Mouse (Mus musculus) embryonic facial prominence, embryonic 12.5 days (tissue): ENCODE results near the gene Oxa1l. TPM values are rescaled to one million over a fixed set of nuclear protein-coding genes. Genes with fewer than 3 reads are reported as not detected.

Source experiments
- ATAC-seq: fragments of 200-750 bp; cut with Nextera tagmentation; 2 replicates; pipeline ENCODE4 v1.8.0; 2017; ENCODE audit not compliant: insufficient number of reproducible peaks, insufficient read depth, low FRiP score, low TSS enrichment
- H3K27ac ChIP-seq: fragments of 300-500 bp; sonication (generic); 2 replicates; pipeline ENCODE4 v1.5.1; 2016; ENCODE audit warnings: mild to moderate bottlenecking
- H3K27me3 ChIP-seq: fragments of 300-500 bp; sonication (generic); 2 replicates; pipeline ENCODE4 v1.6.1; 2016; ENCODE audit warnings: mild to moderate bottlenecking, moderate library complexity
- H3K36me3 ChIP-seq: fragments of 300-500 bp; sonication (generic); 2 replicates; pipeline ENCODE4 v1.6.1; 2016; ENCODE audit warnings: mild to moderate bottlenecking
- H3K4me1 ChIP-seq: fragments of 300-500 bp; sonication (generic); 2 replicates; pipeline ENCODE4 v1.6.1; 2016
- H3K4me2 ChIP-seq: fragments of 300-500 bp; sonication (generic); replicated peaks from 2 replicates; pipeline ENCODE4 v1.6.1; 2016; ENCODE audit warnings: mild to moderate bottlenecking, moderate library complexity
- H3K4me3 ChIP-seq: fragments of 300-500 bp; sonication (generic); 2 replicates; pipeline ENCODE4 v1.5.1; 2016; ENCODE audit warnings: mild to moderate bottlenecking
- H3K9ac ChIP-seq: fragments of 300-500 bp; sonication (generic); 2 replicates; pipeline ENCODE4 v1.6.1; 2016; ENCODE audit warnings: mild to moderate bottlenecking, moderate library complexity
- H3K9me3 ChIP-seq: fragments of 300-500 bp; sonication (generic); 2 replicates; pipeline ENCODE4 v1.6.1; 2016; ENCODE audit warnings: mild to moderate bottlenecking, moderate library complexity
- WGBS: fragments of 180-500 bp; shearing (Covaris S2); methylation state at CpG from one replicate; pipeline ENCODE4 v1.1.7; 2016; 5-methylcytosine and 5-hydroxymethylcytosine counted together
- polyA plus RNA-seq: library from polyadenylated mRNA; unstranded; fragments of >200 nt; fragmentation: Nextera tagmentation; extraction: Ambion mirVana; gene quantifications from 2 replicates; pipeline ENCODE4 v1.2.1, GENCODE M21; 2016

The Oxa1l gene
- polyA plus RNA-seq, 1 experiment from 2014 or later: 43.3 TPM

GRCm38 (mm10) chr14:54396685-54397084 is 36.1 kb downstream of the Oxa1l start:
- Histone ChIP-seq H3K9ac (no peak overlapping the region), H3K4me3 (no peak overlapping the region), H3K4me1 (no peaks in the 10 kb centered on the region), H3K27me3 (no peaks in the 10 kb centered on the region), H3K4me2 (no peak overlapping the region), H3K27ac (no peak overlapping the region), H3K9me3 (no peaks in the 10 kb centered on the region), H3K36me3 (no peaks in the 10 kb centered on the region)
- ATAC-seq: no peak
- 87% methylated on average over 7 of the region's 7 CpGs for WGBS

- WGBS: 66% methylated on average over 7 of the region's 7 CpGs
- no peak for ATAC-seq
Measured at GRCm38 (mm10) chr14:54397872-54398527, 37.4 kb downstream of the Oxa1l start.

GRCm38 (mm10) chr14:54398528-54398916 is 37.9 kb downstream of the Oxa1l start:
- H3K4me1 ChIP-seq: no peaks in the 10 kb centered on the region
- H3K4me3 ChIP-seq: no peak overlapping the region
- no peak for ATAC-seq
- no peak overlapping the region for H3K9ac ChIP-seq
- no peak overlapping the region for H3K4me2 ChIP-seq
- no peak overlapping the region for H3K27ac ChIP-seq
- WGBS: 47% methylated on average over 7 of the region's 7 CpGs
- H3K9me3 ChIP-seq: no peaks in the 10 kb centered on the region
- no peaks in the 10 kb centered on the region for H3K36me3 ChIP-seq
- H3K27me3 ChIP-seq: no peaks in the 10 kb centered on the region

More at GRCm38 (mm10) chr14:54397872-54398527, 37.4 kb downstream of the Oxa1l start:
- no peak overlapping the region for H3K4me3 ChIP-seq
- no peaks in the 10 kb centered on the region for H3K9me3 ChIP-seq
- H3K27ac ChIP-seq: no peak overlapping the region
- no peaks in the 10 kb centered on the region for H3K27me3 ChIP-seq
- H3K4me1 ChIP-seq: no peaks in the 10 kb centered on the region
- H3K9ac ChIP-seq: no peak overlapping the region
- H3K4me2 ChIP-seq: no peak overlapping the region
- no peaks in the 10 kb centered on the region for H3K36me3 ChIP-seq

GRCm38 (mm10) chr14:54398921-54399382 is 38.3 kb downstream of the Oxa1l start:
- Histone ChIP-seq H3K4me1 (no peaks in the 10 kb centered on the region), H3K36me3 (no peaks in the 10 kb centered on the region), H3K9me3 (no peaks in the 10 kb centered on the region), H3K27me3 (no peaks in the 10 kb centered on the region), H3K4me2 (no peak overlapping the region), H3K4me3 (no peak overlapping the region), H3K9ac (no peak overlapping the region), H3K27ac (no peak overlapping the region)
- no peak for ATAC-seq
- 23% methylated on average over 8 of the region's 8 CpGs for WGBS

- H3K9me3 ChIP-seq: no peaks in the 10 kb centered on the region
- no peak overlapping the region for H3K4me2 ChIP-seq
- no peak overlapping the region for H3K27ac ChIP-seq
- no peak overlapping the region for H3K9ac ChIP-seq
- ATAC-seq: no peak
- 58% methylated on average over 3 of the region's 3 CpGs for WGBS
- H3K4me1 ChIP-seq: no peaks in the 10 kb centered on the region
- H3K36me3 ChIP-seq: no peaks in the 10 kb centered on the region
- no peak overlapping the region for H3K4me3 ChIP-seq
- no peaks in the 10 kb centered on the region for H3K27me3 ChIP-seq
Measured at GRCm38 (mm10) chr14:54401723-54402122, 41.1 kb downstream of the Oxa1l start.

GRCm38 (mm10) chr14:54408336-54409056 is 47.9 kb downstream of the Oxa1l start:
- 82% methylated on average over 25 of the region's 25 CpGs for WGBS
- ATAC-seq: no peak

GRCm38 (mm10) chr14:54409057-54409645 is 48.5 kb downstream of the Oxa1l start:
- Histone ChIP-seq H3K9me3 (no peaks in the 10 kb centered on the region), H3K4me1 (peaks cover 16% of the 10 kb centered on the region), H3K4me2 (no peak overlapping the region), H3K27ac (no peak overlapping the region), H3K9ac (no peak overlapping the region), H3K27me3 (no peaks in the 10 kb centered on the region), H3K4me3 (no peak overlapping the region), H3K36me3 (no peaks in the 10 kb centered on the region)
- ATAC-seq: no peak
- whole genome bisulfite sequencing: 77% methylated on average over 7 of the region's 7 CpGs

More at GRCm38 (mm10) chr14:54408336-54409056, 47.9 kb downstream of the Oxa1l start:
- no peak overlapping the region for H3K4me2 ChIP-seq
- H3K36me3 ChIP-seq: no peaks in the 10 kb centered on the region
- no peaks in the 10 kb centered on the region for H3K27me3 ChIP-seq
- no peak overlapping the region for H3K4me3 ChIP-seq
- H3K9ac ChIP-seq: no peak overlapping the region
- H3K27ac ChIP-seq: no peak overlapping the region
- H3K9me3 ChIP-seq: no peaks in the 10 kb centered on the region
- peaks cover 10% of the 10 kb centered on the region; the same call in 1 of the 2 replicates for H3K4me1 ChIP-seq

GRCm38 (mm10) chr14:54409980-54410810 is 49.6 kb downstream of the Oxa1l start:
- H3K27ac ChIP-seq: peak overlapping the region; percentile 12; the same call in 1 of the 2 replicates
- 38% methylated on average over 17 of the region's 17 CpGs for WGBS
- no peak for ATAC-seq
- H3K9me3 ChIP-seq: no peaks in the 10 kb centered on the region
- H3K36me3 ChIP-seq: no peaks in the 10 kb centered on the region
- peaks cover 21% of the 10 kb centered on the region for H3K4me1 ChIP-seq
- H3K4me2 ChIP-seq: peak overlapping the region; percentile 0; the same call in 1 of the 2 replicates
- H3K4me3 ChIP-seq: no peak overlapping the region
- peak overlapping the region; percentile 10; the same call in 1 of the 2 replicates for H3K9ac ChIP-seq
- 0 out of 2 replicates have a peak, but pooled peaks cover under 1% of the 10 kb centered on the region for H3K27me3 ChIP-seq

GRCm38 (mm10) chr14:54412000-54412576 is 51.5 kb downstream of the Oxa1l start:
- H3K4me3 ChIP-seq: no peak overlapping the region
- H3K36me3 ChIP-seq: no peaks in the 10 kb centered on the region
- H3K27ac ChIP-seq: no peak overlapping the region
- peaks cover 21% of the 10 kb centered on the region for H3K4me1 ChIP-seq
- no peak overlapping the region for H3K4me2 ChIP-seq
- no peak for ATAC-seq
- H3K9me3 ChIP-seq: no peaks in the 10 kb centered on the region
- no peak overlapping the region for H3K9ac ChIP-seq
- peaks cover 12% of the 10 kb centered on the region for H3K27me3 ChIP-seq
- WGBS: 42% methylated on average over 9 of the region's 9 CpGs

- 40% methylated on average over 2 of the region's 2 CpGs for WGBS
- H3K9ac ChIP-seq: no peak overlapping the region
- H3K4me1 ChIP-seq: peaks cover 26% of the 10 kb centered on the region
- H3K4me3 ChIP-seq: no peak overlapping the region
- peaks cover 18% of the 10 kb centered on the region for H3K27me3 ChIP-seq
- H3K27ac ChIP-seq: no peak overlapping the region
- ATAC-seq: no peak
- H3K36me3 ChIP-seq: no peaks in the 10 kb centered on the region
- no peaks in the 10 kb centered on the region for H3K9me3 ChIP-seq
- H3K4me2 ChIP-seq: no peak overlapping the region
Measured at GRCm38 (mm10) chr14:54412629-54413170, 52.1 kb downstream of the Oxa1l start.
